In the genomic region with DNA sequence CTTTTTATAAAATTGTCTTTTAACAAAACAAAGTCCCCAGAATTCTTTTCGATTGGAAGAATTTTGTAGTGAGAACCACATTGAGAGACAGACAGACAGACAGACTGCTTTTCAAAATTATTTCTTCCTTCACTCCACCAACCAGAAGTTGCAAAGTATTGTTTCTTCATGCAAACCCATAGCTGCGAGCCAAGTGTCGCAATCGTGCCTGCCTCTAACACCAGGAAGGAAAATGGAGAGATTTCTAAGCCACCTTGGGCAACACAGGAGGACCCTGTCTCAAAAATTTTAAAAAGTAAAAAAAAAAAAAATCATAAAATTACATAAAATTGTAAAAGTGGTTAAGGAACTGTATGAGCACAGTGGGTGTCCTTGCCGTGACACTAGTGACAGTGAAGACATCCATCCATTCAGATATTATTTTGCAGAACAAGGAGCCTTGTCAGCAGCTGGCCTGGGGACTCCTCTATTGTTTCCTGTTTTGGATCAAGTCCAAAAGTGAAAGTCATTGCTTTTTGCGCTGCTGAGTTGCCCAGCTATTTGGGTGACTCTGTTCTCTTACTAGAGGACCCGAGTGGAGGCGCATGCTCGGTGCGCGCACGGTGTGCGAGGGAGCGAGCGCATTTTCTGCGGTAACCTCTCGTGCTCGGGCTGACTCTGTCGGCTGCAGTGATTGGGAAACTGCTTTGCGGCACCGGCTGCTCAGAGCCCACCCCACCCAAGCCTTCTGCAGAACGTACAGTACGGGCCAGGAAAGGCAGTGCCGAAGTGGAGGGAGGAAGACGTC, we compare ENCODE assay signal across 8 mouse cellular contexts.
A peak's percentile ranks its signal among the peaks of the same experiment; 100 is the strongest.
DNase-seq lines count a peak whose midpoint lies in the region; ATAC-seq and TF ChIP-seq lines count a peak whose summit lies in the region.

No protein-coding gene starts in this region.

- WGBS in liver, embryonic 16.5 days (ENCODE audit: insufficient replicate concordance), result 58% methylated on average over 25 of the region's 25 CpGs

- peak; percentile 31 to 37 for DNase-seq in cerebellum, adult 18-20 months
- DNase-seq in cerebellum, adult 11 months, result no peak
- DNase-seq in left cerebral cortex, adult 2 months (ENCODE audit: extremely low spot score in 1 of 2, low spot score in 2 of 2), result peak in 1 of 2 experiments; percentile 24
- no peak for DNase-seq in left cerebral cortex, postnatal 14 days (ENCODE audit: low spot score in 2 of 2)
- peak; percentile 38 for DNase-seq in brain, embryonic 14.5 days (ENCODE audit: low read depth)
- DNase-seq in embryo, embryonic 10 days (ENCODE audit: low spot score), result no peak
- no peak for DNase-seq in kidney, adult 11 months

- no peak for TF ChIP-seq POLR2A in brain, embryonic 14.5 days (IDR thresholded peaks at IDR 0.05; ENCODE audit: borderline replicate concordance, extremely low read depth, insufficient read depth, insufficient read length, poor library complexity, severe bottlenecking)

- no peaks in the 10 kb centered on the region; the same call in none of the 2 replicates for H3K4me1 ChIP-seq in liver, embryonic 16.5 days (ENCODE audit: control insufficient read depth, low read depth, low read length)

- ATAC-seq in liver, embryonic 16.5 days (ENCODE audit: low read depth), result peak; percentile 57

- no peaks in the 10 kb centered on the region for H3K9me3 ChIP-seq in liver, embryonic 16.5 days (replicated peaks; ENCODE audit: control insufficient read depth, low read length)

- H3K36me3 ChIP-seq in liver, embryonic 16.5 days (ENCODE audit: control insufficient read depth, insufficient read depth), result no peaks in the 10 kb centered on the region

- H3K9ac ChIP-seq in liver, embryonic 16.5 days (ENCODE audit: low read depth, low read length), result no peak overlapping the region

- peak overlapping the region; percentile 37 for H3K4me3 ChIP-seq in left cerebral cortex, adult 2 months
- H3K4me3 ChIP-seq in liver, embryonic 16.5 days (ENCODE audit: low read depth, low read length), result peak overlapping the region; percentile 20; the same call in 1 of the 2 replicates

- H3K27ac ChIP-seq in left cerebral cortex, adult 2 months, result no peak overlapping the region
- H3K27ac ChIP-seq in liver, embryonic 16.5 days (ENCODE audit: low read length), result peak overlapping the region; percentile 6; the same call in 1 of the 2 replicates

- intact Hi-C loops in left cerebral cortex, adult 2 months (cut with DNase I), result no loop called here
- intact Hi-C loops in left cerebral cortex, postnatal 14 days (cut with DNase I), result no loop called here

- no peak for TF ChIP-seq CTCF in left cerebral cortex, adult 2 months (IDR thresholded peaks at IDR 0.05)
- TF ChIP-seq CTCF in brain, embryonic 14.5 days (IDR thresholded peaks at IDR 0.05; ENCODE audit: borderline replicate concordance, extremely low read depth, insufficient read depth, insufficient read length), result no peak

- peak overlapping the region; percentile 10; the same call in 1 of the 2 replicates for H3K4me2 ChIP-seq in liver, embryonic 16.5 days (ENCODE audit: low read depth, low read length)

- H3K27me3 ChIP-seq in liver, embryonic 16.5 days (ENCODE audit: control insufficient read depth, insufficient read depth, low read depth, low read length), result no peaks in the 10 kb centered on the region

Comparison
In these comparisons a context has a peak if more than half of its experiments do, and no peak if none do; other contexts are left out.
1. DNase-seq: peak in cerebellum, adult 18-20 months (2 of 2) and brain, embryonic 14.5 days (single experiment); none in cerebellum, adult 11 months (single experiment), left cerebral cortex, postnatal 14 days (0 of 2), embryo, embryonic 10 days (single experiment) and kidney, adult 11 months (single experiment).